Mouse (Mus musculus): Measurements from ENCODE around the gene Pde4d.

DNA sequence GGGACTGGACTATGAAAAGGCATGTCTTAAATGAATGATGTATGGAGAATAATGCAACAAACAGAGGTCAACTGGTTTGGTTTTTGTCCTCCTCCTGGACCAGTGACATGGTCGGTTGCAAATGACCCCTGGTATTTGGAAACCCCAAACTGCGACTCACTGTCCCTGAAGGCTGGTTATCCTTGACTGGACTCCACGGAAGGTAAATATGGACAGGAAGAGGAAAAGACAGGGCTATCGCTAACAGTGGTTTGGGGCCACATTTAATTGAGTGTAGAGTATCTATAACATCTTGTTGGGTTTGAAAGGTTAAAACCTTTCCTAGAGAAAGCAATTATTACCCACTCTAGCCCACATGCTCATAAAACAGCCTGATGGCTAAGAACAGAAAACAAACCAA is 1364.2 kb downstream of the Pde4d start:
- TF ChIP-seq CTCF (IDR thresholded peaks at IDR 0.05; ENCODE audit: borderline replicate concordance, insufficient read depth, low read depth, low read length) (no peak), POLR2A (IDR thresholded peaks at IDR 0.05; ENCODE audit: borderline replicate concordance, insufficient read depth, low read length) (no peak)
